Mouse (Mus musculus): Measurements from ENCODE around the gene Fam129a. TPM values are rescaled to one million over a fixed set of nuclear protein-coding genes. Genes with fewer than 3 reads are reported as not detected.

The Fam129a gene
- polyA plus RNA-seq, 1 experiment from 2014 or later: 1.7 TPM

DNA sequence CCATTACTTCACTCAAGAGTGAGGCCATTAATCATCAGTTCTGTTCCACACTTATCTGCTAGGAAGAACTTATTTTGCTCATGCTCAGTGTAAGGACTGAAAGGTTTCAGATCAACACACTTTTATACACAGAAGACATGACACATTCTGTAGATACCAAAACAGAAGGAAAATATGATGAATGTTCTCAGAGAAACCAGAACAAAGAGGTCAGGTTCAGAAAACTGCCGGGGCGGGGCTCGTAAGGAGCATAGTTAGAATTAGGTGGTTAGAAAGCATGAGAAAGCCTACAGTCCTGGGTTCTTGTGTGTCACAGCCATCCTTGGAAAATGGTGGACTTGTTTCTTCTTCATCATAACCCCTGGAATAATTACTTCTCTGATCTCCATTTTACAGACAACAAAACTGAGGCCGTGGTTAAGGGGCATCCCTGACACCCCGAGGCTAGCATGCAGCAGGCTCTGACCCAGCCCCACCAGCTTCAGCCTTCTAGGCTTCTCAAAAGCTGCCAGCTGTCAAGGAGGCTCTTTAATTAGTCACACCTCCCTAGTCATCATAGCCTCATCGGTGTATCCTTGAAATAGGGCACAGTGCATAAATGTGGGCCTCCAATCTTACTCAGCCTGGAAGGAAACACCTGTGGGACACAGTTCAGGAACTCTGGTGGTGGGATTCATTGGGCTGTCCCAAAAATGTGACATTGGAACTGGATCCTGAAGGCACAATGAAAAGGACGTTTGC lies 127.1 kb downstream of the Fam129a start:
- no peaks in the 10 kb centered on the region for H3K9me3 ChIP-seq
- no peak overlapping the region for H3K9ac ChIP-seq
- H3K27me3 ChIP-seq: no peaks in the 10 kb centered on the region
- 84% methylated on average over 7 of the region's 7 CpGs for WGBS
- no peaks in the 10 kb centered on the region for H3K36me3 ChIP-seq (replicated peaks)
- H3K4me3 ChIP-seq (replicated peaks): no peak overlapping the region
- H3K4me1 ChIP-seq: no peaks in the 10 kb centered on the region
- no peak overlapping the region for H3K27ac ChIP-seq
- ATAC-seq (ENCODE audit: low FRiP score): no peak
- H3K4me2 ChIP-seq: no peak overlapping the region

DNA sequence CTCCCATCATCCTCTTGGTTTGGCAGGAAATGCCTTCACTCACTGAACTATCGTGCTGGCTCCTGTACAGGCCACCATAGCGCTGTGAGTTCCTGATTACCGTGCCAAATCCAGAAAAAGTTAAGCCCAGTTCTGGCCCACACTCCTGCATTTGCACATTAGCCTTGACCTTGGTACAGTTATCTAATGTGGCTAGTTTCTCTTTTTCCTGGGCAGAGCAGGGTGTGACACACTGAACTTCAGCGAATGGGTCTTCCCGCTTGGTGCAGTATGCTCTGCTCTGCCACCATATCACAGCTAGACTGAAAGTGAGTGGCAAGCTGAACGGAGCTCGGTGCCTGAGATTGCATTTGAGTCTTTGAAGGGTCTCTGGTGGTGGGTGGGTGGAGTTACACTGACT lies 128.4 kb downstream of the Fam129a start:
- no peaks in the 10 kb centered on the region for H3K36me3 ChIP-seq (replicated peaks)
- no peaks in the 10 kb centered on the region for H3K4me1 ChIP-seq
- H3K4me3 ChIP-seq (replicated peaks): no peak overlapping the region
- H3K27ac ChIP-seq: no peak overlapping the region
- WGBS: 85% methylated on average over 7 of the region's 7 CpGs
- H3K27me3 ChIP-seq: no peaks in the 10 kb centered on the region
- no peak overlapping the region for H3K9ac ChIP-seq
- H3K4me2 ChIP-seq: no peak overlapping the region
- ATAC-seq (ENCODE audit: low FRiP score): no peak
- no peaks in the 10 kb centered on the region for H3K9me3 ChIP-seq

DNA sequence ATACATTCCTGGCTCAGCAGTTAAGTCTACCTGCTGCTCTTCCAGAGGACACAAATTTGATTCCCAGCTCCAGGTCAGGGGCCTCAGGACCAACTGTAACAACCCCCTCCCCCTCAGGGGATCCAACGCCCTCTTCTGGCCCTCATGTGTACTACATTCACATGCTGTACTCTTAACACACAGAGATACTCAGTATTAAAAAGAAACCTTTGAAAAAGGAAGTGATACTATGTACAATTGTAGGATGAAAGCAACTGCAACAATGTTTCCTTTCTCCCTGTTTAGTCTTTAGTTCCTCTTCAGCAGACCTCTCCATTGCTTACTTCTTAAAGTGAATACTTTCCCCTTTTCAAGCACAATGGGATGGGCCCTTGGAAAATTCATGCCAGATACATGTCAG lies 131.8 kb downstream of the Fam129a start:
- ATAC-seq (ENCODE audit: low FRiP score): no peak
- H3K4me2 ChIP-seq: no peak overlapping the region
- no peaks in the 10 kb centered on the region for H3K4me1 ChIP-seq

DNA sequence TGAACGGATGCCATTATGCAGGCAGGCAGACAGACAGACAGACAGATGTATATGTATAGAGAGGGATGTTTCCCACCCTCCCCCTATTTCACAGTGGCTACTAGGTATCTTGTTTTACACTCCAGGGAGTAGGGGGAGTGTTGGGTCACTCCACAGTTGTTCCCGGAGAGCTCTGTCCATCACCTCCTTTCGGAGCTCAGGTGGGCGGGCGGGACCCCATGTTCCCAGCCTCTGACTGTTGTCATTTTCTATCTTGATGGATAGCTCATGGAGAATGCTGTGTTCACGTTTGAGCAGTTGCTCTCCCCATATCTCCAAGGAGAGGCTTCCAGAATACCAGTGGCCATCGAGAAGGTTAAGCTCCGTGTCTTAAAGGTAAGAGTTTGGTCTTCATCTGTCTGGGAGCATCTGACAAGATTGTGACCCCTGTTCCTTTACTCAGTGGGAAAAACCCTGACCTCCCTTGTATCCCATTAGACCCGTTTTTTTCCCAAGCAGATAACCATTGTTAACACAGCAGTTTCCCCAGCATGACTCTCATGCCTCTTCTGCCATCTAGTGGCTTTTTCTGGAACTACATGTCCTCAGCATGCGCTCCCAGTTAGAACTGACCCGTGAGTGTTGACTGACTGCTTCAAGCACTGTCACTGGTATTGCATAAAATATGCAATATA lies 134.9 kb downstream of the Fam129a start:
- WGBS: 42% methylated on average over 11 of the region's 11 CpGs
- H3K4me3 ChIP-seq (replicated peaks): no peak overlapping the region
- no peaks in the 10 kb centered on the region for H3K36me3 ChIP-seq (replicated peaks)
- H3K4me1 ChIP-seq: no peaks in the 10 kb centered on the region
- H3K9ac ChIP-seq: no peak overlapping the region
- no peak overlapping the region for H3K27ac ChIP-seq
- H3K27me3 ChIP-seq: peaks cover 5% of the 10 kb centered on the region; the same call in 1 of the 2 replicates
- no peaks in the 10 kb centered on the region for H3K9me3 ChIP-seq
- no peak overlapping the region; the same call in 1 of the 2 replicates for H3K4me2 ChIP-seq
- ATAC-seq (ENCODE audit: low FRiP score): peak; percentile 76

More for the DNA sequence above, 131.8 kb downstream of the Fam129a start:
- Histone ChIP-seq H3K36me3 (replicated peaks) (no peaks in the 10 kb centered on the region), H3K9me3 (no peaks in the 10 kb centered on the region), H3K27me3 (peaks cover 5% of the 10 kb centered on the region; the same call in 1 of the 2 replicates), H3K4me3 (replicated peaks) (no peak overlapping the region), H3K27ac (no peak overlapping the region), H3K9ac (no peak overlapping the region)
- 35% methylated on average over 1 of the region's 1 CpGs for WGBS

DNA sequence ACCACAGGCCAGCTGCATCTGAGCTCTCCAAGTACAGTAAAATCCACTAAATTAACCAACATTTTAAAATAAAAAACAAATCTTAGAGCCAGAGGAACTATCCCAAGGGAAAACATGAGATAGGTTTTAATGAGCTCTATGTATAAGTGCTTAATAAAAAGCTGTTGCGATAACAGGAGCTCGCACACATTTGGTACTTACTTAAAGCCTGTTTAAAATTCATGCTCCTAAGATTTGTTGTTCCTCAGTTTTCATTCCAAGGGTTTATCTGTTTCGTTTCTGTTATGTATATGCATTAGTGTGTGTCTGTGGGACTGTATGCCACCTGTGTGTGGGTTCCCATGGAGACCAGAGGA lies 135.4 kb downstream of the Fam129a start:
- Histone ChIP-seq H3K36me3 (replicated peaks) (no peaks in the 10 kb centered on the region), H3K9me3 (no peaks in the 10 kb centered on the region), H3K4me2 (no peak overlapping the region), H3K27ac (no peak overlapping the region), H3K9ac (no peak overlapping the region), H3K4me3 (replicated peaks) (no peak overlapping the region), H3K4me1 (no peaks in the 10 kb centered on the region), H3K27me3 (peaks cover 5% of the 10 kb centered on the region; the same call in 1 of the 2 replicates)
- WGBS: 79% methylated on average over 3 of the region's 3 CpGs
- no peak; the same call in 1 of the 2 replicates for ATAC-seq (ENCODE audit: low FRiP score)

DNA sequence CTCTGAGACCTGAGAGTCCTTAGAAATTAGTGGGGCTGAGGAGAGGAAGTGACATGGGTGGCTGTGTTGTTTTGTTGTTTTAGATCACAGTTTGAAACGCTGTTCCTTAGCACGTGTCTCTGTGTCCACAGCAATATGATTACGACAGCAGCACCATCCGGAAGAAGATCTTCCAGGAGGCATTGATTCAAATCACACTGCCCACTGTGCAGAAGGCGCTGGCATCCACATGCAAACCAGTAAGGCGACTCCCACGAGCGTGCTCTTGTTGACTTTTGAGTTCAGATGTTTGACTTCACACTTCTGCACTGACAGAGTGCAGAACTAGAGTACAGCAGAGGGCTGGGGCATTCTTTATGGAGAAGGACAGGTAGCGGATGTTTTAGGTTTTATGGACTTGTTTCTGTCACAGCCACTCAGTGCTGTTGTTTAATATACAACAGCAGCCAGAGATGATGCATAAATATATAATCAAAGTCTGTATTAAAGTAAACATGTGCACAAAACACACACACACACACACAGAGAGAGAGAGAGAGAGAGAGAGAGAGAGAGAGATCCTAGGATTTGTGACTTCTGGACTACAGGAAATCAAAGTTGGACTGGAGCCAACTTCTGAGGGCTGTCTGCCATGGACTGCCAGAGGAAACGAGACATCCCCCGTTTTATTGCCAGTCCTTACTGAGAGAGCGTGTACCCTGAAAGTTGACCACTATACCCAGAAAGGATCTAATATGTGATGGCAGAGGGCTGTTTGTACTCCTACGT lies 138.2 kb downstream of the Fam129a start:
- H3K4me1 ChIP-seq: no peaks in the 10 kb centered on the region
- WGBS: 81% methylated on average over 13 of the region's 13 CpGs
- no peak overlapping the region for H3K27ac ChIP-seq
- H3K4me2 ChIP-seq: no peak overlapping the region
- no peaks in the 10 kb centered on the region for H3K36me3 ChIP-seq (replicated peaks)
- no peak for ATAC-seq (ENCODE audit: low FRiP score)
- no peak overlapping the region for H3K9ac ChIP-seq
- no peak overlapping the region for H3K4me3 ChIP-seq (replicated peaks)
- no peaks in the 10 kb centered on the region for H3K9me3 ChIP-seq
- peaks cover 5% of the 10 kb centered on the region; the same call in 1 of the 2 replicates for H3K27me3 ChIP-seq

DNA sequence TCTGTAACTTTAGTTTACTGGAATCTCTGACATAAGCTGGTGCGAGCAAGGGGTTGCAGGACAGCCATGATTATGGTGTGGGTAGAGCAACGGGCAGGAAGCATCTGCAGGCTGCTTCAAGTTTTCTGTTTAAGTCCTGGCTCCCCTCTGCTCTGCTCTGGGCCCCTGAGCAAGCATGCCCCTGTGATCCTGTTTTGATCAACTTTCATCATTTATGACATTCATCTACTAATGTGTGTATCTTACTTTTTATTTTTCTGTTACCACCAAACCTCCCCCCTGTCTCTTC lies 138.7 kb downstream of the Fam129a start:
- Histone ChIP-seq H3K4me1 (no peaks in the 10 kb centered on the region), H3K9me3 (no peaks in the 10 kb centered on the region), H3K27me3 (peaks cover 5% of the 10 kb centered on the region; the same call in 1 of the 2 replicates), H3K27ac (no peak overlapping the region), H3K4me2 (no peak overlapping the region), H3K4me3 (replicated peaks) (no peak overlapping the region), H3K36me3 (replicated peaks) (no peaks in the 10 kb centered on the region), H3K9ac (no peak overlapping the region)
- no peak for ATAC-seq (ENCODE audit: low FRiP score)
- 79% methylated on average over 2 of the region's 2 CpGs for WGBS

DNA sequence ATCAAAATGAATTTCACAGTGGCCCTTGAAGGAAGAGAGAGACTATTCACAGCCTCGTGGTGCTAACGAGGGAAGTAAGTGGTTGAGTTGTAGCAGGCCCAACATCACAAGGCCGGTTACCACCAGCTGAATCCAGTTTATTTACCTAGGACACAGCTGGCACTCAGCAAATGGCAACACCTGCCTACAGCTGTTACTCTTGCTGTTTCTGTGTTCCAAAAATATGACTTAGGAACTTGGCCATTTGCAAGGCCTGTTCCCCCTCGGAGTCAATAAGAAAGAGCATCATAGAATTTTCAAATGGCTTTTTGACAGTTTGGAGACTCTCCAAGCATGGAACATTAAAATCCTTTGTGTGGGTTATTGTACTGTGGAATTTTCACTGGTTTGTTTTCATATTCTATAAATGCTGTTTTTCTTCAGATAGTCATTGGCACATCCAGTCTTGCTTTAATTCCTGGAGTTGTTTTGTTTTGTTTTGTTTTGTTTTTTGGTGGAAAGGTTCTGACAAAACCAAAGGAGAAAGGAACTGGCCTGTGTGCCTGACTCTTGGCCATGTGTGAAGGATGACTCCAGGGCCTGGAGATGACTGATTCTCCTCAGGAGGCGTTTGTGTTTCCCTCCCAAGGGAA lies 139.6 kb downstream of the Fam129a start:
- H3K4me3 ChIP-seq (replicated peaks): no peak overlapping the region

DNA sequence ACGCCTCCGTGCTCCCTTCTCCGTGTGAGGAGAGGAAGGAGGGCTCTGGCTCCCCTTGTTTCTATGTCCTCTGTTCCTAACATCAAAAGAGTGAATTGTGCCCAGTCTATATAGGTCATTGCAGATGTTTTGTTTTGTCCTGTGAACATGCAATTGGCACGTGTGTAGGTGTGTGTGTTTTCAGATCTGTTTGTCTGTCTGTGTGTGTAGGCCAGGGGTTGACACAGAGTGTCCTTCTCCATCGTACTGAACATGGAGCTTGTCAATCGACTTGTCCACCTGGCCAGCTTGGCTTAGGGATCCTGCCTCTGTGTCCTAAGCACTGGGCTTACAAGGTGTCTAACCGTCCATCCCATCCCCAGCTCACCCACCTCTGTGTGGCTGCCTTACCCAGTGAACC lies 140.1 kb downstream of the Fam129a start:
- H3K9ac ChIP-seq: no peak overlapping the region
- 80% methylated on average over 7 of the region's 7 CpGs for WGBS

More for the DNA sequence above, 139.6 kb downstream of the Fam129a start:
- Histone ChIP-seq H3K9ac (no peak overlapping the region), H3K9me3 (no peaks in the 10 kb centered on the region), H3K27me3 (peaks cover 5% of the 10 kb centered on the region; the same call in 1 of the 2 replicates), H3K4me2 (no peak overlapping the region), H3K4me1 (no peaks in the 10 kb centered on the region), H3K27ac (no peak overlapping the region), H3K36me3 (replicated peaks) (no peaks in the 10 kb centered on the region)
- 67% methylated on average over 5 of the region's 5 CpGs for WGBS
- ATAC-seq (ENCODE audit: low FRiP score): no peak

DNA sequence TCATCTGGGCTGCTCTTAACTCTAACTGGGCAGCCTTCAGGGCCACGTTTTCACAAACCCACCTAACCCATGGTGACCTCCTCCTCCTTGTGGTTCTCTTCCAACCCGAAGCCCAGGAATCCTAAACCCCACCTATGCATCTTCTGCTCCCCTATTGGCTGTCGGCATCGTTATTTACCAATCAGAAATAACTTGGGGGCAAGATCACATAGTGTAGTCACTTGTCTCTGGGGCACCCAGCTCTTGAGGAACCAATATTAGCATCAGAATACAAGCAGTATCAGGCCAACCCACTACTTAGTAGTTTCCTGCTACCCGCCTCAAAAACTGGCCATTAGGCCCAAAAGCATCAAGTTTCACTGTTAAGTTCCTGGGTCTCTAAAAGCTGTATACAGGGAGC lies 141.7 kb downstream of the Fam129a start:
- H3K27me3 ChIP-seq: no peaks in the 10 kb centered on the region
- H3K36me3 ChIP-seq (replicated peaks): no peaks in the 10 kb centered on the region
- H3K27ac ChIP-seq: no peak overlapping the region
- 46% methylated on average over 5 of the region's 5 CpGs for WGBS
- H3K9ac ChIP-seq: no peak overlapping the region
- H3K9me3 ChIP-seq: no peaks in the 10 kb centered on the region
- no peaks in the 10 kb centered on the region; the same call in 1 of the 2 replicates for H3K4me1 ChIP-seq
- H3K4me3 ChIP-seq (replicated peaks): no peak overlapping the region
- H3K4me2 ChIP-seq: no peak overlapping the region
- ATAC-seq (ENCODE audit: low FRiP score): no peak

More for the DNA sequence above, 140.1 kb downstream of the Fam129a start:
- Histone ChIP-seq H3K27me3 (peaks cover 5% of the 10 kb centered on the region; the same call in 1 of the 2 replicates), H3K4me3 (replicated peaks) (no peak overlapping the region), H3K9me3 (no peaks in the 10 kb centered on the region), H3K36me3 (replicated peaks) (no peaks in the 10 kb centered on the region), H3K4me1 (no peaks in the 10 kb centered on the region; the same call in 1 of the 2 replicates), H3K4me2 (no peak overlapping the region), H3K27ac (no peak overlapping the region)
- no peak for ATAC-seq (ENCODE audit: low FRiP score)

DNA sequence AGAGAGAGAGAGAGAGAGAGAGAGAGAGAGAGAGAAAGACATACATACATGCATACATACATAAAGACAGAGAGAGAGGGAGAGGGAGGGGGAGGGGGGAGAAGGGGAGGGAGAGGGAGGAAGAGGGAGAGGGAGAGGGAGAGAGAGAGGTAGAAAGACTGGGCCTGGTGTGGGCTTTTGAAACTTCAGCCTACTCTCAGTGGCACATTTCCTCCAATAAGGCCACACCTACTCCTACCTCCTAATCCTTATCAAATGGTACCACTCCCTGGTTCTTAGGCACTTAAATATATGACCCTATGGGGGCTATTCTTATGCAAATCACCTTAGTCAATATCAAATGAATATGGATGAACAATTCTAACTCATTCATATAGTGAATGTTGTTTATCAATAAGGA lies 142.6 kb downstream of the Fam129a start:
- no peak overlapping the region for H3K27ac ChIP-seq
- H3K4me3 ChIP-seq (replicated peaks): no peak overlapping the region
- H3K4me1 ChIP-seq: no peaks in the 10 kb centered on the region; the same call in 1 of the 2 replicates
- H3K4me2 ChIP-seq: no peak overlapping the region
- no peaks in the 10 kb centered on the region for H3K27me3 ChIP-seq
- no peak for ATAC-seq (ENCODE audit: low FRiP score)
- H3K9ac ChIP-seq: no peak overlapping the region
- H3K9me3 ChIP-seq: no peaks in the 10 kb centered on the region
- H3K36me3 ChIP-seq (replicated peaks): no peaks in the 10 kb centered on the region
